Mouse (Mus musculus) midbrain, postnatal 0 days (tissue): ENCODE measurements at regions not wholly inside any gene's neighbourhood (a gene's known extent, or its start where the extent isn't known, plus 50 kb on each side); places are given as distances from the start of the nearest gene placed in this dataset.

ENCODE experiments used
- ATAC-seq: fragments of 200-750 bp; cut with Nextera tagmentation; 2 replicates; pipeline ENCODE4 v1.8.0; 2017; ENCODE audit warnings: moderate number of reproducible peaks, mild to moderate bottlenecking, moderate TSS enrichment, moderate library complexity; ENCODE audit not compliant: low FRiP score
- DNase-seq: peaks from one replicate; pipeline ENCODE4 v3.0.0-alpha.2; 2015; ENCODE audit warnings: low spot score
- H3K27ac ChIP-seq: fragments of 300-500 bp; sonication (generic); 2 replicates; pipeline ENCODE4 v1.5.1; 2014; ENCODE audit warnings: low read depth, mild to moderate bottlenecking, low read length, mixed read lengths
- H3K27me3 ChIP-seq: fragments of 300-500 bp; sonication (generic); 2 replicates; pipeline ENCODE4 v1.6.1; 2014; ENCODE audit warnings: low read length, control low read depth, mixed read lengths; ENCODE audit not compliant: insufficient read depth
- H3K36me3 ChIP-seq: fragments of 300-500 bp; sonication (generic); 2 replicates; pipeline ENCODE4 v1.6.1; 2014; ENCODE audit warnings: low read length, control low read depth, mixed read lengths; ENCODE audit not compliant: insufficient read depth
- H3K4me1 ChIP-seq: fragments of 300-500 bp; sonication (generic); 2 replicates; pipeline ENCODE4 v1.6.1; 2014; ENCODE audit warnings: mild to moderate bottlenecking, control low read depth, antibody characterized with exemption, low read length, mixed read lengths; ENCODE audit not compliant: insufficient read depth
- H3K4me2 ChIP-seq: fragments of 300-500 bp; sonication (generic); 2 replicates; pipeline ENCODE4 v1.6.1; 2014; ENCODE audit warnings: low read depth, mild to moderate bottlenecking, low read length, mixed read lengths; ENCODE audit not compliant: poor library complexity, severe bottlenecking
- H3K4me3 ChIP-seq: fragments of 300-500 bp; sonication (generic); 2 replicates; pipeline ENCODE4 v1.5.1; 2014; ENCODE audit warnings: low read depth, mild to moderate bottlenecking, low read length, moderate library complexity
- H3K9ac ChIP-seq: fragments of 300-500 bp; sonication (generic); replicated peaks from 2 replicates; pipeline ENCODE4 v1.6.1; 2014; ENCODE audit warnings: mild to moderate bottlenecking, low read length, moderate library complexity, mixed read lengths; ENCODE audit not compliant: poor library complexity, severe bottlenecking
- H3K9me3 ChIP-seq: fragments of 300-500 bp; sonication (generic); 2 replicates; pipeline ENCODE4 v1.6.1; 2016; ENCODE audit warnings: low read length, control low read depth
- CTCF ChIP-seq: IDR thresholded peaks from 2 replicates; pipeline ENCODE4 v1.5.1; 2016; ENCODE audit warnings: antibody characterized with exemption, mild to moderate bottlenecking
- WGBS: fragments of 180-500 bp; shearing (Covaris S2); extraction: QIAGEN DNeasy Blood & Tissue Kit; methylation state at CpG from one replicate; pipeline ENCODE4 v1.1.7; 2014; 5-methylcytosine and 5-hydroxymethylcytosine counted together

DNA sequence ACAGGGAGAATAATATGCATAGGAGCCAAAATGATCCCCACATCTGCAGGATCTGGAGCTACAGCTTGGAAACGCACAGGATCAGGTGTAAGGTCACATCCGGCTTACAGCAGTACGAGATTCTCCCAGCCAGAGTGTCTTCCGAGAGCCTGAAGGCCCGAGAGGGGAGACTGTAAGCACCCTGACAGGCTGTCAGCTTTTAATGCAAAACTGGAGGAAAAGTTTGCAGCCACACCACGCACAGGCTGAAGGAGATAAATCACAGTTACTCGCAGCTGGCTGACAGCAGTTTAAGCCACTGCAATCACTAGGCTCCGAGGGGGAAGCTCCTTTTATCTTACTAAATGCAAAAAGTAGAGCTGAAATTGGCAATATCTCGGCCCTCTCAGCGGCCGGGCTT lies 149.1 kb downstream of the Cyld start:
- H3K27ac ChIP-seq, result no peak overlapping the region
- H3K4me2 ChIP-seq, result no peak overlapping the region
- no peaks in the 10 kb centered on the region for H3K36me3 ChIP-seq
- no peaks in the 10 kb centered on the region for H3K27me3 ChIP-seq
- no peak overlapping the region for H3K4me3 ChIP-seq
- no peak for TF ChIP-seq CTCF
- H3K4me1 ChIP-seq, result no peaks in the 10 kb centered on the region
- no peaks in the 10 kb centered on the region for H3K9me3 ChIP-seq
- ATAC-seq (no peak), DNase-seq (peak; percentile 13)
- WGBS, result 47% methylated on average over 11 of the region's 11 CpGs
- no peak overlapping the region for H3K9ac ChIP-seq

DNA sequence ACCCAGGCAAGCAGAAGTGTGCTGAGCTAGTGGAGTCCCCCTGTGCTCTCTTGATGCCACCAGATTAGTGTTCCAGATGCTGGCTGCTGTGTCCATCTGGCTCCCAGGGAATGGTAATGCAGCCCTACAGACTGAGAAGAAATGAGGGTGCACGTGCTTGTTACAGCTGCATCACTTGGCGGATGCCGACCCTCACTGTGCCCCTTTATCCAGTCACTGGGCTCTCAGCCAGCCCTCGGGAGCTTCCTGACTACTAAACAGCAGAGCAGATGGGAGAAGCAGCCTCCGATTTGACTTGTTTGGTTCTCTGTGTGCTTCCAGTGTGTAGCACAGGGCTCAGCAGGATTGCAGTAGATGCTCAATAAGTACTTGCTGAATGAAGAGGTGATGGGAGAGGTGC lies 147.5 kb downstream of the Cyld start:
- TF ChIP-seq CTCF, result no peak
- H3K36me3 ChIP-seq, result no peaks in the 10 kb centered on the region
- H3K9me3 ChIP-seq, result no peaks in the 10 kb centered on the region
- H3K9ac ChIP-seq, result no peak overlapping the region
- H3K4me1 ChIP-seq, result no peaks in the 10 kb centered on the region
- ATAC-seq (peak; percentile 44; the same call in 1 of the 2 replicates), DNase-seq (peak; percentile 82)
- no peak overlapping the region for H3K4me3 ChIP-seq
- no peak overlapping the region for H3K4me2 ChIP-seq
- 45% methylated on average over 5 of the region's 5 CpGs for WGBS
- no peak overlapping the region for H3K27ac ChIP-seq
- no peaks in the 10 kb centered on the region for H3K27me3 ChIP-seq

GRCm38 (mm10) chr8:88842451-88842850 lies 145.6 kb downstream of the Cyld start:
- H3K9ac ChIP-seq, result no peak overlapping the region
- H3K4me3 ChIP-seq, result no peak overlapping the region
- no peak overlapping the region for H3K4me2 ChIP-seq
- H3K4me1 ChIP-seq, result no peaks in the 10 kb centered on the region
- no peaks in the 10 kb centered on the region for H3K36me3 ChIP-seq
- no peaks in the 10 kb centered on the region for H3K9me3 ChIP-seq
- ATAC-seq (no peak), DNase-seq (no peak)
- no peaks in the 10 kb centered on the region for H3K27me3 ChIP-seq
- 79% methylated on average over 7 of the region's 7 CpGs for WGBS
- no peak overlapping the region for H3K27ac ChIP-seq
- no peak for TF ChIP-seq CTCF

GRCm38 (mm10) chr8:88840096-88840495 lies 143.3 kb downstream of the Cyld start:
- TF ChIP-seq CTCF, result no peak
- Histone ChIP-seq H3K4me1 (no peaks in the 10 kb centered on the region), H3K4me3 (no peak overlapping the region), H3K9me3 (no peaks in the 10 kb centered on the region), H3K27ac (no peak overlapping the region), H3K36me3 (no peaks in the 10 kb centered on the region), H3K4me2 (no peak overlapping the region), H3K9ac (no peak overlapping the region), H3K27me3 (no peaks in the 10 kb centered on the region)
- DNase-seq, result no peak
- no peak for ATAC-seq
- WGBS, result 62% methylated on average over 5 of the region's 5 CpGs

- Histone ChIP-seq H3K4me2 (no peak overlapping the region), H3K4me3 (no peak overlapping the region), H3K27ac (no peak overlapping the region), H3K36me3 (no peaks in the 10 kb centered on the region), H3K4me1 (no peaks in the 10 kb centered on the region), H3K9me3 (no peaks in the 10 kb centered on the region), H3K27me3 (no peaks in the 10 kb centered on the region), H3K9ac (no peak overlapping the region)
- no peak for DNase-seq
- peak; percentile 33 for TF ChIP-seq CTCF
- no peak for ATAC-seq
- WGBS, result 57% methylated on average over 12 of the region's 12 CpGs
Measured at GRCm38 (mm10) chr8:88835756-88836291, 139.0 kb downstream of the Cyld start.

- Histone ChIP-seq H3K27me3 (no peaks in the 10 kb centered on the region), H3K27ac (no peak overlapping the region), H3K36me3 (no peaks in the 10 kb centered on the region), H3K9ac (no peak overlapping the region), H3K4me1 (no peaks in the 10 kb centered on the region), H3K4me3 (no peak overlapping the region), H3K9me3 (no peaks in the 10 kb centered on the region), H3K4me2 (no peak overlapping the region)
- ATAC-seq, result no peak
- 67% methylated on average over 5 of the region's 5 CpGs for WGBS
- DNase-seq, result no peak
- TF ChIP-seq CTCF, result peak; percentile 55
Measured at GRCm38 (mm10) chr8:88825816-88826215, 129.0 kb downstream of the Cyld start.
